Mouse (Mus musculus): ENCODE measurements at regions not wholly inside any gene's neighbourhood (a gene's known extent, or its start where the extent isn't known, plus 50 kb on each side); places are given as distances from the start of the nearest gene placed in this dataset.

DNA sequence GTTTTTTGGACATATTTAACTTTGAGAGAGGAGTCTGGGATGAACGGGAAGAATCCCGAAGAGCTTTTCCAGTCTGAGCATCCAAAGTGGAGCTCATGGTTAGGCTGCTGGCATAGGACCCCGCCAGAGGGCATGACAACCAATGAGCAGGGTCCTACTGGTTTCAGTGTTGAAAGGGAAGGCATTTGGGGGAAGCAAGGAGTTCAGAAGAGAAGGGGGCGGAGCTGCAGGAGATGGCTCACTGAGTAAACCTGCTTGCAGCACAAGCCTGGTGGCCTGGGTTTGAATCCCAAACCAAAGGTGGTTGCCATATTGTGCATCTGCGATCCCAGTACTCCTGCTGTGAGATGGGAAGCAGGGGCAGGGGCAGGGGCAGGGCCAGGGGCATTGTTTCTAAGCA, 161.4 kb upstream of the Ubr2 start:
- DNase-seq: no peak
- Histone ChIP-seq H3K27me3 (ENCODE audit: control insufficient read depth, insufficient read depth, low read length) (no peaks in the 10 kb centered on the region), H3K4me1 (ENCODE audit: control insufficient read depth, insufficient read depth, low read length) (no peaks in the 10 kb centered on the region), H3K27ac (ENCODE audit: insufficient read depth, low read length) (no peak overlapping the region), H3K4me3 (replicated peaks; ENCODE audit: insufficient read depth, low read depth, low read length) (no peak overlapping the region)
- TF ChIP-seq CTCF (IDR thresholded peaks at IDR 0.05; ENCODE audit: borderline replicate concordance, insufficient read depth, low read depth, low read length) (no peak), POLR2A (IDR thresholded peaks at IDR 0.05; ENCODE audit: borderline replicate concordance, insufficient read depth, low read length) (no peak)
- WGBS: 87% methylated on average over 5 of the region's 5 CpGs

DNA sequence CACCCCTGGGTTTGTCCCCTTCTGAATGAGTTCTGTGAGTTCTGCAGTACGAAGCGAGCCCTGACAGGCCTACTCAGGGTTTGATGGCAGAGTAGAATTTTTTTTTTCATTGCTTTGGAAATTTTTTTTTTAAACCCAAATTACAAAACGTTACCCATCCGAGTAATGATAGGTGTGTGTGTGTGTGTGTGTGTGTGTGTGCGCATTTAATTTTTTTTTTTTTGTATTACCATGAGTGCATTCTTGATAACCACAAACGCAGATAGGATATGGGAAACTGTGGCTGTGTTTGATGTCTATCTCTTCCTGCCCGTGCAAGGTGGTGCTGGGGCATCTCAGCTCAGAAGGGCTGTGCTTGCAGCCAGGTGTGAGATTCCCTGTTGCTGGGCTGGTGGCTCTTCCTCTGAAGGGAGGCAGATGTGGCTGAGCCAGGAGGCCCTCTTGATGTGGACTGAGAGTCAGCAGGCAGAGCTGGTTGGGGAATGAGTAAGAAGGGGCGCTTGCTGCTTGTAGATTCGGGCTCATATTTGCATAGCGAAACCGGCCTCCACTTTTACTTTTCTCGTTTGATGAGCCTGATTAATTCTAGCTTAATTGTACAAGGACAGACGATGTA, 160.7 kb upstream of the Ubr2 start:
- H3K27ac ChIP-seq (ENCODE audit: insufficient read depth, low read length): no peak overlapping the region
- no peak for TF ChIP-seq CTCF (IDR thresholded peaks at IDR 0.05; ENCODE audit: borderline replicate concordance, insufficient read depth, low read depth, low read length)
- no peak for TF ChIP-seq POLR2A (IDR thresholded peaks at IDR 0.05; ENCODE audit: borderline replicate concordance, insufficient read depth, low read length)
- H3K4me1 ChIP-seq (ENCODE audit: control insufficient read depth, insufficient read depth, low read length): no peaks in the 10 kb centered on the region
- H3K4me3 ChIP-seq (replicated peaks; ENCODE audit: insufficient read depth, low read depth, low read length): no peak overlapping the region
- no peaks in the 10 kb centered on the region for H3K27me3 ChIP-seq (ENCODE audit: control insufficient read depth, insufficient read depth, low read length)
- no peak for DNase-seq
- WGBS: 95% methylated on average over 13 of the region's 13 CpGs

DNA sequence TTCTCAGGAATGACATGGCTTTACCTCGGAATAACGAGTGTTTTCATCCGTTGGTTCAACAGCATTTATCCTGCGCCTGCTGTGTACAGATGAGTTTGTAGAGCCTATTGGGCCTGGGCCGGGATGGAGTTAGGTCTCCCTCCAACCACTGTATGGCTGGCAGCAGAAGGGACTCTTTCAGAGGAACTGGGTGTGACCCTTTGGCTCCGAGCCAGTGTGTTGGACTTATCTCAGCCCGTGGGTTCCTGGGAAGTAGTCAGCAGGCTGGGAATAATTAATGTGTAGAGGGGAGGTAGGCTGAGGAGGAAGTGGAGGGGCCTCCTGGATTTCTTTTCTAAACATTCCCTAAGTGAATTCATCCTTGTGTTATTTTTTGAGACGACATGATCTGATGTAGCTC, 157.7 kb upstream of the Ubr2 start:
- no peak overlapping the region for H3K4me3 ChIP-seq (replicated peaks; ENCODE audit: insufficient read depth, low read depth, low read length)
- H3K4me1 ChIP-seq (ENCODE audit: control insufficient read depth, insufficient read depth, low read length): no peaks in the 10 kb centered on the region
- H3K27ac ChIP-seq (ENCODE audit: insufficient read depth, low read length): no peak overlapping the region
- no peaks in the 10 kb centered on the region for H3K27me3 ChIP-seq (ENCODE audit: control insufficient read depth, insufficient read depth, low read length)
- TF ChIP-seq CTCF (IDR thresholded peaks at IDR 0.05; ENCODE audit: borderline replicate concordance, insufficient read depth, low read depth, low read length) (no peak), POLR2A (IDR thresholded peaks at IDR 0.05; ENCODE audit: borderline replicate concordance, insufficient read depth, low read length) (no peak)
- WGBS: 68% methylated on average over 8 of the region's 8 CpGs
- no peak for DNase-seq

DNA sequence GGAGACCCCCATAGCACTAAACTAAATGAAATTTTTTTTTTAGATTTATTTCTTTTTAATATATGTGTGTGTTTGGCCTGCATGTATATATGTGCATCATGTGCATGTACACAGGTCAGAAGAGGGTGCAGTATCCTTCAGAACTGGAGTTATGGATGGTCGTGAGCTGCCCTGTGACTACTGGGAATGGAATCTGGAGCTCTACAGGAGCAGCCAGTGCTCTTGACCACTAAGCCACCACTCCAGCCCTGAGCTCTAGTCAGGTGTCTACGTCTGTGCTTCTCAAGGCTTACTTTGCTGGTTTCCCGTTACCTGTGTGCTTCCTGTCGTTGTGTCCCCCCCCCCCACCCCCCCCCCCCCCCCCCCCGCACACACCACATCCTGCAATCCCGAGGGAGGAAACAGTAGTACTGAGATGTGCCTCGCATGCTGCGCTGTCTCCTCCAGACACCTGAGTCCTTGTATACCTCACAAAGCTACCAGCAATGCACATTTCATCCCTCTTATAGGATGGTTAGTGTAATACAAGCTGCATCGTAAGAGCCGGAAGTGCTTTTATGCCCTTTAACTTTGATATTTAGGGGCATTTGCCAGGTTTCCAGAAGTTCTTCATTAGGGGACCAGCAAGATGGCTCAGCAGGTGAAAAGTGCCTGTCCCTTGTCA, 153.5 kb upstream of the Ubr2 start:
- no peak overlapping the region for H3K4me3 ChIP-seq (replicated peaks; ENCODE audit: insufficient read depth, low read depth, low read length)
- no peaks in the 10 kb centered on the region for H3K4me1 ChIP-seq (ENCODE audit: control insufficient read depth, insufficient read depth, low read length)
- no peak for TF ChIP-seq POLR2A (IDR thresholded peaks at IDR 0.05; ENCODE audit: borderline replicate concordance, insufficient read depth, low read length)
- TF ChIP-seq CTCF (IDR thresholded peaks at IDR 0.05; ENCODE audit: borderline replicate concordance, insufficient read depth, low read depth, low read length): no peak
- 86% methylated on average over 7 of the region's 10 CpGs for whole genome bisulfite sequencing
- no peak for DNase-seq
- no peaks in the 10 kb centered on the region for H3K27me3 ChIP-seq (ENCODE audit: control insufficient read depth, insufficient read depth, low read length)
- no peak overlapping the region for H3K27ac ChIP-seq (ENCODE audit: insufficient read depth, low read length)

DNA sequence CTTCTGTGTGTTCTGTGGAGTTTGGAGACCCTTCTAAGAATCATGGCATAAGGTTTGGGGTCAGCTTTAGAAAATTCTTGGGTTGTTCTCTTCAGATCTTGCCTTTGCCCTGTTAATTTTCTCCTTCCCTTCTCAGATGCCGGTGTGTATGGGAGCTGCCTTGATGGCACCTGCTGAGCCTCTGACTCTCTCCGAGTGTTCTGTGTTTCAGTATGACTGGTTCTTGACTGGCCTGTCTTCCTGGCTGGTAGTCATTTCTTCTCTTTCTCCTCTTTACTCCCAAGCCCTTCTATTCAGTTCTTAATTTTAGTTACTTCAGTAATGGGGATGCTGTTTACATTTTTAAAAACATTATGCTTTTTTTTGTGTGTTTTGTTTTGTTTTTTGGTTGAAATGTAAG, 152.1 kb upstream of the Ubr2 start:
- Histone ChIP-seq H3K27ac (ENCODE audit: insufficient read depth, low read length) (no peak overlapping the region), H3K27me3 (ENCODE audit: control insufficient read depth, insufficient read depth, low read length) (no peaks in the 10 kb centered on the region), H3K4me1 (ENCODE audit: control insufficient read depth, insufficient read depth, low read length) (no peaks in the 10 kb centered on the region), H3K4me3 (replicated peaks; ENCODE audit: insufficient read depth, low read depth, low read length) (no peak overlapping the region)
- no peak for DNase-seq
- TF ChIP-seq POLR2A (IDR thresholded peaks at IDR 0.05; ENCODE audit: borderline replicate concordance, insufficient read depth, low read length) (no peak), CTCF (IDR thresholded peaks at IDR 0.05; ENCODE audit: borderline replicate concordance, insufficient read depth, low read depth, low read length) (no peak)
- WGBS: 30% methylated on average over 2 of the region's 2 CpGs

DNA sequence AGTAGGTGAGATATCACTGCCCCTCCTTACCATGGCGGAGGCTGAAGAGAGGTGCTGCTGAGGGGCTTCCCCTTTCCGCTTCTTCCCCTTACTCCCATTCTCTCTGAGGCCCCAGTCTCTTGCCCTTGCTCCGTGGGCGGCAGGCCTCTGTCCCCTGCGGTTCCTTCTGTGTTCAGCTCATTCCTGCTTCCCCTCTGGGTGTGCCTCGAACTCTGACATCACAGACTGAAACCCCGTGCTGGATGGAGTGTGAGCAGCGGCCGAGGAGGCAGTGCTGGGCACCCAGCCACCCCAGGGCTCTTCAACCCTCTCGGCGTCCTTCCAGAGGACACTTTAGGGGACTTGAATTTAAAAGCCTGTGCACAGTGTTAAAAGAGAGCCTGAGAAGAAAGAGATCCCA, 145.9 kb upstream of the Ubr2 start:
- H3K27me3 ChIP-seq (ENCODE audit: control insufficient read depth, insufficient read depth, low read length): no peaks in the 10 kb centered on the region
- no peak overlapping the region for H3K27ac ChIP-seq (ENCODE audit: insufficient read depth, low read length)
- no peaks in the 10 kb centered on the region for H3K4me1 ChIP-seq (ENCODE audit: control insufficient read depth, insufficient read depth, low read length)
- DNase-seq: no peak
- no peak overlapping the region for H3K4me3 ChIP-seq (replicated peaks; ENCODE audit: insufficient read depth, low read depth, low read length)
- WGBS: 75% methylated on average over 11 of the region's 11 CpGs
- TF ChIP-seq CTCF (IDR thresholded peaks at IDR 0.05; ENCODE audit: borderline replicate concordance, insufficient read depth, low read depth, low read length): no peak
- no peak for TF ChIP-seq POLR2A (IDR thresholded peaks at IDR 0.05; ENCODE audit: borderline replicate concordance, insufficient read depth, low read length)

DNA sequence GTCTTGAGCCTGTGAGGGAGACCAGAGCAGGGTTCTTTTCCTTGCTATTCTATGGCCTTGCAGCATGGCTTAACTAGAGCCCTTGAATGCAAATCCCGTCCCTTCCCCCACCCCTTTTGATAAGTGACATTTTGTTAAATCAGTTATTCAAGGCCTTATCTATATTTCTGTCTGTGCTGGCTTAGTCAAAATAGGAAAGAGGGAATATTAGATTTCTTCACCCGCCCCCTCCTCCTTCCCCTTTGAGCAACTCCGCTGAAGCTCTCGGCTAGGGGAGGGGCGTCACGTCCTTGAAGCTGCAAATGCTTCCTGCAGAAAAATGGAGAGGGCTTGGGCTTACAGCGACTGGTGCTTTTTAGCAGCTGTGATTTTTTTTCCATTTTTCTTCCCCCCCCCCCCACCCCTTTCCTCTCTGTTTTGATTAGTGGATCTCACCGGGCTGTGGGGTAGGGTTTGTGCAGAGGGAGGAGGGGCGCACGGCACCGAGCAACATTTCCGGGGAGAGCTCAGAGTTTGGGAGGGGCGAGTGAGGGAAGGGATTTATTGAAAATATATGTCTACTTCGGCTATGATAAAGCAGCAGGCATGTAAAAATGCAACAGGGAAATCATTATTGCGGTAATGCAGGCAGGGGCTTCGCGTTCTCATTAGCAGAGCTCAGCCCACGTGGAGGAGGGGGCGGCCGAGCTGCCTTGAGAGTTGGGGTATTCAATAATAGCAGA, 141.4 kb upstream of the Ubr2 start:
- TF ChIP-seq POLR2A (IDR thresholded peaks at IDR 0.05; ENCODE audit: borderline replicate concordance, insufficient read depth, low read length): no peak
- no peak for TF ChIP-seq CTCF (IDR thresholded peaks at IDR 0.05; ENCODE audit: borderline replicate concordance, insufficient read depth, low read depth, low read length)
- Histone ChIP-seq H3K4me3 (replicated peaks; ENCODE audit: insufficient read depth, low read depth, low read length) (peak overlapping the region; percentile 36), H3K27me3 (ENCODE audit: control insufficient read depth, insufficient read depth, low read length) (no peaks in the 10 kb centered on the region), H3K4me1 (ENCODE audit: control insufficient read depth, insufficient read depth, low read length) (no peaks in the 10 kb centered on the region), H3K27ac (ENCODE audit: insufficient read depth, low read length) (no peak overlapping the region)
- 57% methylated on average over 20 of the region's 20 CpGs for WGBS
- peak; percentile 16 to 29 for DNase-seq

DNA sequence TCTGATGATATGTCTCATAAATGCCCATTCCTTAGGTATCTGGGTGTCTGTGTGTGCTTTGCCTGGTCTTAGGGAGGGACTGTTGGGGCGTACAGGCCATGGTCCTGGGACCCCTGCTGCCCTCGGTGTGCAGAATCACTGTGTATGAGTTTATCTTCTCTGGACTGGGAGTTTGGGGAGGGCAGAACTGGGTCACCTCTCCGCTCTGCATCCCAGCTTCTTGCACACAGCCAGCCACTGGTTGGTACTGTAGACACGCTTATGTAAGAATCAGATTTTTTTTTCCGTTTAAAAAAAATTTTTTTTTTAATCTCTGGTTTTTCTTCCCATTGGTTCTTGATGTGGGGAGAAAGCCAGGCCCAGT, 140.8 kb upstream of the Ubr2 start:
- Histone ChIP-seq H3K4me3 (replicated peaks; ENCODE audit: insufficient read depth, low read depth, low read length) (peak overlapping the region; percentile 36), H3K4me1 (ENCODE audit: control insufficient read depth, insufficient read depth, low read length) (no peaks in the 10 kb centered on the region), H3K27me3 (ENCODE audit: control insufficient read depth, insufficient read depth, low read length) (no peaks in the 10 kb centered on the region), H3K27ac (ENCODE audit: insufficient read depth, low read length) (no peak overlapping the region)
- peak; percentile 17 to 31 for DNase-seq
- TF ChIP-seq POLR2A (IDR thresholded peaks at IDR 0.05; ENCODE audit: borderline replicate concordance, insufficient read depth, low read length) (no peak), CTCF (IDR thresholded peaks at IDR 0.05; ENCODE audit: borderline replicate concordance, insufficient read depth, low read depth, low read length) (no peak)
- WGBS: 63% methylated on average over 5 of the region's 5 CpGs
